Mouse (Mus musculus): ENCODE measurements around the gene Serpina3b.

Gene Serpina3b

GRCm38 (mm10) chr12:104175636-104176035 lies 47.8 kb downstream of the Serpina3b start:
- DNase-seq (ENCODE audit: low spot score), result no peak

- DNase-seq (ENCODE audit: low spot score), result no peak
These were observed 50.8 kb downstream of the Serpina3b start for GRCm38 (mm10) chr12:104178577-104178976.

GRCm38 (mm10) chr12:104178987-104179386 lies 51.2 kb downstream of the Serpina3b start:
- no peak for DNase-seq (ENCODE audit: low spot score)

GRCm38 (mm10) chr12:104185046-104185445 lies 57.2 kb downstream of the Serpina3b start:
- no peak for DNase-seq (ENCODE audit: low spot score)

- no peak for DNase-seq (ENCODE audit: low spot score)
These were observed 58.3 kb downstream of the Serpina3b start for GRCm38 (mm10) chr12:104186041-104186581.

Measured in ovary, adult 18-20 months (tissue).